Mouse (Mus musculus): ENCODE results near the gene Gabrp.

DNA sequence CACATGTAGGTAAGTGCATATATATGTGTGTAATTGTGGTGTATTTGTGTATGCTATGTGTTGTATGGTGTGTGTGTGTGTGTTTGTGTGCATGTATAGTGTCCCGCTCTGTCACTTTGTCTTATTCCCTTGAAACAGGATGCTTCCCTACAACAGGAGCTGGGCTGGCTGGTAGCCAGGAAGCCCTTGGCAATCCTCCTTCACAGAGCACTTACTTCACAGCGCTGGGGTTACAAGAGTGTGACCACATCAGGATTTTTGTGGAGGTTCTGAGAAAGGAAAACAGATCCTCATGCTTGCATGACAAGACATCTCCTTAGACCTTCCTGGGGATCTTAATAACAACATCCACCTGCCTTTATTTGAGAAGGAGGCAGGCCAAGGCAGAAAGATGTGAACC lies 31.4 kb downstream of the Gabrp start:
- TF ChIP-seq POLR2A (IDR thresholded peaks at IDR 0.05; ENCODE audit: extremely low read depth, insufficient read depth, low read length) (no peak), CTCF (IDR thresholded peaks at IDR 0.05; ENCODE audit: low read depth, low read length) (no peak)

Measured in liver, adult 2 months (tissue).